Mouse (Mus musculus) thymus, adult 2 months (tissue): ENCODE data around the gene Dnaaf1. TPM values are rescaled to one million over a fixed set of nuclear protein-coding genes. Genes with fewer than 3 reads are reported as not detected.

ENCODE experiments used
- DNase-seq: peaks from one replicate; pipeline ENCODE4 v3.0.0; 2021
- H3K27ac ChIP-seq: fragments of 200-500 bp; 2 replicates; pipeline ENCODE4 v1.5.1; 2012; ENCODE audit warnings: low read length, control low read depth; ENCODE audit not compliant: control insufficient read depth, insufficient read depth
- H3K27me3 ChIP-seq: fragments of 200-500 bp; 2 replicates; pipeline ENCODE4 v1.6.1; 2012; ENCODE audit warnings: mild to moderate bottlenecking, low read length, moderate library complexity, mixed read lengths; ENCODE audit not compliant: control insufficient read depth, insufficient read depth
- H3K36me3 ChIP-seq: fragments of 200-500 bp; 2 replicates; pipeline ENCODE4 v1.6.1; 2012; ENCODE audit warnings: mild to moderate bottlenecking, low read length, moderate library complexity; ENCODE audit not compliant: control insufficient read depth, insufficient read depth
- H3K4me1 ChIP-seq: fragments of 200-500 bp; replicated peaks from 2 replicates; pipeline ENCODE4 v1.6.1; 2012; ENCODE audit warnings: low read length; ENCODE audit not compliant: control insufficient read depth, insufficient read depth
- H3K4me3 ChIP-seq: fragments of 200-500 bp; 2 replicates; pipeline ENCODE4 v1.5.1; 2012; ENCODE audit warnings: mild to moderate bottlenecking, low read length, control low read depth, moderate library complexity; ENCODE audit not compliant: control insufficient read depth, insufficient read depth
- CTCF ChIP-seq: fragments of 200-500 bp; IDR thresholded peaks from 2 replicates; pipeline ENCODE4 v1.5.1; 2012; ENCODE audit warnings: mild to moderate bottlenecking, control low read depth, low read length, moderate library complexity, borderline replicate concordance; ENCODE audit not compliant: control insufficient read depth, poor library complexity, insufficient read depth; ENCODE audit errors: extremely low read depth
- POLR2A ChIP-seq: fragments of 200-500 bp; IDR thresholded peaks from 2 replicates; pipeline ENCODE4 v1.6.1; 2012; ENCODE audit warnings: mild to moderate bottlenecking, low read length, control low read depth, moderate library complexity; ENCODE audit not compliant: control insufficient read depth, poor library complexity, insufficient read depth; ENCODE audit errors: extremely low read depth
- WGBS: fragments of 180-500 bp; shearing (Covaris S2); methylation state at CpG from one replicate; pipeline ENCODE4 v1.1.7; 2018; 5-methylcytosine and 5-hydroxymethylcytosine counted together
- polyA plus RNA-seq: library from polyadenylated mRNA; depleted of rRNA; stranded (reverse); fragments of >200 nt; gene quantifications from 2 replicates; pipeline ENCODE4 v1.2.3, GENCODE M21; 2012; rRNA removed

Gene Dnaaf1
- polyA plus RNA-seq, 1 experiment, result 0.90 TPM

DNA sequence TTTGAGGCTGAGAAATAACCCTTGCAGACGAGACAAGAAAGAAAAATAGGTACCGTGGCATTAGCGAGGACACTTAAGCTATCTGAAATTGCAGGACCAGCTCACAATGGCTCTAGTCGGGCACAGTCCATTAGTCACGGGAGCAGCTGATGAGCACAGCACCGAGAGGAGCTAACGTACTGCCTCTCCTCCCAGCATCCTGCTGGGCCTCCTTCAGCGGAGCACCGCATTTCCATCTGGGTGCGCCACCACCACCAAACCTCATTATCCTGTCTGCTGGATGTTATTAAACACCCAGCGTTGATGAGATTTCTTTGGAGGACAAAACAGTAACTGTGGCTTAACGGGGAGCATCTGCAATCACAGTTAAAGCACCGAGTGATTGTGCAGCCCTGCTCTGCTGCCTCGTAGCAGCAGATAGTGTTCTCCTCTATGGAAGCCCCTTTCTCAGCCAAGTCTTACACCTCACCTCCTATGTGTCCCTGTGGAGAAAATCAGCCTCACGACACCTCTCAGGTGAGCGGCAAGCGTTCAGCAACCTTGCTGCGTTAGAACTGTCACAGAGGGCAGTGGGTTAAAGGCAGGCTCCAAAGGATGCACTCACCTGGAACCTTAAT, 70.1 kb downstream of the Dnaaf1 start:
- Histone ChIP-seq H3K27me3 (no peaks in the 10 kb centered on the region), H3K27ac (no peak overlapping the region), H3K4me3 (no peak overlapping the region), H3K4me1 (no peaks in the 10 kb centered on the region), H3K36me3 (no peaks in the 10 kb centered on the region)
- no peak for DNase-seq
- TF ChIP-seq POLR2A (no peak), CTCF (no peak)
- WGBS, result 82% methylated on average over 18 of the region's 18 CpGs

DNA sequence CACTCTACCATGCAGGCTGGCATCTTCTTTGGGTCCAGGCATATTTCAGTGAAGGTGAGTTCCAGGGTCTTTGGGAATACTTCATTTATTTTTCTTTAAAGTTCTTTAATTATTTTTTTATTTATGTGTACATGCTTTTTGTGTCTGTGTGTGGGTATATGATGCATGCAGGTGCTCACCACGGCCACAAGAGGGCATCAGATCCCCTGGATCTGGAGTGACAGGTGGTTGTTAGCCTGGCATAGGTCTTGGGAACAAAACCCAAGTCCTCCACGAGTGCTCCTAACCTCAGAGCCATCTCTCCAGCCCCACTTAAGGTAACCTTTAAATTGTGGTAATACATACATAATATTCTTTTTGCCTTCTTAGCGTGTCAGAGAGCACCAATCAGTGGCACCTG, 71.2 kb downstream of the Dnaaf1 start:
- Histone ChIP-seq H3K4me3 (no peak overlapping the region), H3K36me3 (no peaks in the 10 kb centered on the region), H3K4me1 (no peaks in the 10 kb centered on the region), H3K27me3 (no peaks in the 10 kb centered on the region), H3K27ac (no peak overlapping the region)
- WGBS, result 76% methylated on average over 3 of the region's 3 CpGs
- DNase-seq, result no peak
- TF ChIP-seq POLR2A (no peak), CTCF (no peak)

DNA sequence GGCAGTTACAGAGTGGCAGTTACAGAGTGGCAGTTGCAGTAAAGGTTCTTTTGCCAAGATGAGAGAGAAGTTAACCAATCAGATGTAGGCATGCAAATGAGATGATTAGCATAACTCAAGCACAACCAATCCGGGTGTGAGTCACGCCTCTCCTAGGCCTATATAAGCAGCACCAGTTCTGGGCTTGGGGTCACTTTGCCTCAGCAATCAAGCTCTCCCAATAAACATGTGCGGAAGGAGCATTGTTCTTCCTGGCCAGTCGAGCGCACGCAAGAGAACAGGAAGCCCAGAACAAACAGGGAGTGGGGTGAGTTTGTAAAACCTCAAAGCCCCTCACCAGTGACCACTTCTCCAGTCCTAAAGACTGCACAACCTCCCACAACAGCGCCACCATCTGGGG, 71.8 kb downstream of the Dnaaf1 start:
- no peak for DNase-seq
- Histone ChIP-seq H3K27me3 (no peaks in the 10 kb centered on the region), H3K4me3 (no peak overlapping the region), H3K4me1 (no peaks in the 10 kb centered on the region), H3K27ac (no peak overlapping the region), H3K36me3 (no peaks in the 10 kb centered on the region)
- WGBS, result 80% methylated on average over 7 of the region's 7 CpGs
- no peak for TF ChIP-seq CTCF
- no peak for TF ChIP-seq POLR2A

Other genes starting within 250 kb of the Dnaaf1 start
- gene Hsbp1, start 230.7 kb upstream of the Dnaaf1 start, polyA plus RNA-seq, result 98.3 and 103 TPM in 2 replicates
- gene Mlycd, start 180.4 kb upstream of the Dnaaf1 start, polyA plus RNA-seq, result 20.7 and 22.1 TPM in 2 replicates
- 7.7 and 7.8 TPM in 2 replicates for gene Osgin1, start 141.1 kb upstream of the Dnaaf1 start, polyA plus RNA-seq
- gene Necab2, start 128.5 kb upstream of the Dnaaf1 start, polyA plus RNA-seq, result 0.06 and 0.12 TPM in 2 replicates
- gene Slc38a8, start 73.5 kb upstream of the Dnaaf1 start, polyA plus RNA-seq, result 0.27 and 0.51 TPM in 2 replicates
- 166 and 177 TPM in 2 replicates for gene Mbtps1, start 16.5 kb upstream of the Dnaaf1 start, polyA plus RNA-seq
- 149 and 176 TPM in 2 replicates for gene Hsdl1, start 52 bp upstream of the Dnaaf1 start, polyA plus RNA-seq
- 109 and 112 TPM in 2 replicates for gene Taf1c, start 30.0 kb downstream of the Dnaaf1 start, polyA plus RNA-seq
- 0.22 and 0.34 TPM in 2 replicates for gene Adad2, start 37.5 kb downstream of the Dnaaf1 start, polyA plus RNA-seq
- 0.32 and 0.47 TPM in 2 replicates for gene Kcng4, start 60.4 kb downstream of the Dnaaf1 start, polyA plus RNA-seq
- gene Wfdc1, start 91.1 kb downstream of the Dnaaf1 start, polyA plus RNA-seq, result 5.9 and 7.4 TPM in 2 replicates
- gene Atp2c2, start 124.8 kb downstream of the Dnaaf1 start, polyA plus RNA-seq, result 0.16 and 0.19 TPM in 2 replicates
- gene Tldc1, start 203.2 kb downstream of the Dnaaf1 start, polyA plus RNA-seq, result 13.9 and 14.0 TPM in 2 replicates